Mouse (Mus musculus) urinary bladder, adult 18-20 months (tissue): ENCODE results near the gene Sorcs2.
A peak's percentile ranks its signal among the peaks of the same experiment; 100 is the strongest.

Experiments
- DNase-seq, 2 experiments: peaks; one replicate each; pipeline ENCODE4 v3.0.0; 2022; ENCODE audit warnings: low spot score in 2 of 2, mixed read lengths in 2 of 2

Gene Sorcs2

DNA sequence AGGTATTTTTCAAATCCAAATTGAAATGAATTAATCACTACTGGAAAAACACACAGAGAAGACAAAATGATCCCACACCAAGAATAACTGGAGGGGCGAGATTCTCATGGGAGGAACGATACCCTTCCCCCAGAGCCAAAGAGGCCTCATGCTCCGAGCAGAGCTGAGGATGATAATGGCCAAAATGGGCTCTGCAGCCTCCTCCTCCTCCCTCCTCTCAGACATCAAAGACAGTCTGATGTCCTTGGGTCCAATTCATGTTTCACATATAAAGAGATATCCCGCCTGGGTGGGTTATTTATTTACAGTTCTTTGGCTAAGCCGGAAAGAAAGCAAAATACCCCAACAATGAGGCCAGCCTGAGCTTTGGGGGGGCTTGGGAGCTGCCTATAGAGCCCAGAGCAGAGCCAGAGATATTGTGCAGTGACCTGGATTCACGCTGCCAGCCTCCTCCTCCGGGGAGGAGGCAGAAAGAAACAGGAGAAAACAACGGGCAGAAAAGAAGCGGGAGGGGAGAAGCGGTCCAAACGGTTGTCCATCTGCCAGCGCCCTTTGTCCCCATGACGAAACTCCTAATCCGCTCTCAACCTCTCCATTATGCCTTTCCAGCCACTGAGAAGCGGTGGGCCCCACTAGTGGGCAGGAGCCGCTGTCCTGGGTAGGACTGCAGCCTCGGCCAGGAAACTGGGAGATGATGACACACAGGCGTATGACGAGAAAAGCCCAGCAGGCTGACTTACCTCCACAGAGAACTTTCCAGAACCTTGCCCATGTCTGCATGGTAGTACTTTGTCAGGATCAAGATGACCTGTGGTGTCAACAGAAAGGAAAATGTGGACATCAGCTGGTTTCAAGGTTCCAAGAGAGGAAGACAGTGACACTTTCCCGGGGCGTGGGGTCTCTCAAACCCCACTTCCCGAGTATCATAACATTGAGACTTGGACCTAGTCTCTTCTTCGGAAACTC lies 169.3 kb downstream of the Sorcs2 start:
- DNase-seq, result no peak

GRCm38 (mm10) chr5:36226296-36226695 lies 171.6 kb downstream of the Sorcs2 start:
- DNase-seq, result no peak

- DNase-seq, result no peak
Measured at GRCm38 (mm10) chr5:36225855-36226254, 172.1 kb downstream of the Sorcs2 start.

DNA sequence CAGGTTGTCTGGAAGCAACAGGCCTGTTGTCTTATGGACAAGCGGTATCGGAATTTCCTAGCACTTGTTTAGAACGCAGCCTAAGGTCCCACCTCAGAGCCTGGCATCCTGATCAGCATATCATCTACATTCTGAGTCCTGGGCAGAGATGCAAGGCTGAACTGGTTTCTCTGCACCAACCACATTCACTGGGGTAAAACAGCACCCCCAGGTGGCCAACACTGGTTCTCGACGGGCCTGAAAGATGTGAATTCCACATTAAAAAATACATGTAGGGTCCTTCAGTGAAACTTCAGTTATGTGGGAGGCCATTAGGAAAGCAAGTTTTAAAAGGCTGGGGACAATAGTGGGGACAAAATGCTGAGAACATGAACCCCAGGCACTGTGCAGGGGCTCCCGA lies 174.2 kb downstream of the Sorcs2 start:
- DNase-seq, result peak in 1 of 2 experiments; percentile 42

GRCm38 (mm10) chr5:36220626-36221025 lies 177.3 kb downstream of the Sorcs2 start:
- no peak for DNase-seq

GRCm38 (mm10) chr5:36220105-36220504 lies 177.8 kb downstream of the Sorcs2 start:
- no peak for DNase-seq

DNA sequence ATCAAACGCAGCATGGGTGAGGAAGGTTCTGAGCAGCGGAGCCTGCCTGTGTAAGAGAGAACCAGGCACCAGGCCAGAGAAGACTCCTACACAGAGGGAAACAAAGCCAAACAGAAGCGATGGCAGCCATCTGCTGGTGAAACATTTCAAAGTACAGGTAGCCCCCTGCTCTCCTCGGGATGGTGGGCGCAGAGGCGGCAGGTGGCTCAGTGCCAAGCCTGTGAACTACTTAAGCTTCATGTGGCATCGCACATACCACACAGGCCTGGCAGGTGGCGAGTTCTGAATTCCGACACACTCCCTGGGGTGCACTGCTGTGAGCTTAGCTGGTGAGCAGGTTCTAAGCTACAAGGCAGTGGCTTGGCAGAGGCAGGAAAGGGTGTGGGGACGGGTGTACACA lies 184.6 kb downstream of the Sorcs2 start:
- no peak for DNase-seq

GRCm38 (mm10) chr5:36208803-36209202 lies 189.1 kb downstream of the Sorcs2 start:
- DNase-seq, result no peak

DNA sequence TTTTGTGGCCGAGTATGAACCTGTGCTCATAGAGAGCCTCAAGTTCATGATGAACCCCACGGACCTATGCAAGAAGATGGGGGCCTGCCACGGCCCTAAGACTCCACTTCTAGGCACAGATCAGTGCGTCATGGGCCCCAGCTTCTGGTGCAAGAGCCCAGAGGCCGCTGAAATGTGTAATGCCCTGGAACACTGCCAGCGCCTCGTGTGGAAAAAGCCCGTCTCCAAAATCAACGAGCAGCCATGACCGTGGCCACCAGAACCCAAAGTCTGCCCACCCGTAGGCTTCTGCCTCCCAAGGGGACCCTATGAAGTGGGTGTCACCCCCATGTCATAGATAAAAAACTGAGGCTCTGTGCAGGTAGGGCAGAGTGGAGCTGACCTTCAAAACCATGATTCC lies 192.5 kb downstream of the Sorcs2 start:
- DNase-seq, result no peak

DNA sequence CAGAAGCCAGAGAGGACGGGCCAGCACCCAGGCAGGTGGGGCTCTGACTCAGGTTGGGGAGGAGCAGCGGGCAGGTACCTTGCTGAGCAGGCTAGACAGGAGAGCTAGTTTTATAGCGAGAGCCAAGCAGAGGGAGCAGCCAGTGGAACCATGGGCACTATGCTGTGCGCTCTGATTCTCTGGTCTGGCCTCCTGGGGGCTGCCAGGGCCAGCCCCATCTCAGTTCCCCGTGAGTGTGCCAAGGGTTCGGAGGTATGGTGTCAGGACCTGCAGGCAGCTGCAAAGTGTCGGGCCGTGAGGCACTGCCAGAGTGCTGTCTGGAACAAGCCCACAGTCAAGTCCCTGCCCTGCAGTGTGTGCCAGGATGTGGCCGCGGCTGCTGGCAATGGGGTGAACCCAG lies 194.0 kb downstream of the Sorcs2 start, which contains the start of gene Psapl1:
TSS of gene Psapl1 (plus strand) at position 106 of the 400 bp plus-strand sequence.
- peak; percentile 61 to 74 for DNase-seq

DNA sequence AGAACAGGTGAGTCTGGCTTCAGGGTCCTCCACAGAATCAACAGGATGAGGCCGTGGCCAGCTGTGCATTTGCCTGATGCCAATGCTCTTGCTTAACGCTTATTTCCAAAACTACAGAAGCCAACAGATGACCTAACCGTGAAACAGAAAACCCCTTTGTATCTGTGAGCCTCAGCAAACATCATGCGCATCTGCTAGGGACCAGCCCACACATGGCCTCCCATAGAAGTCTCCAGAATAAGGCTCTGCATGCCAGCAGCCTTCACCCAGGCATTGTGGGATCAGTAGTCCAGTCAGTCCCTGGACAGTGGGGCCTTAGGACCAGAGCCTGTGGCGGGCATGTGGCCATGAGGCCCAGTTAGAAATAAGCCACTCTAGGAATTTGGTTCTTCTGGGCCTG lies 194.5 kb downstream of the Sorcs2 start:
- peak in 1 of 2 experiments; percentile 14 for DNase-seq

GRCm38 (mm10) chr5:36202781-36203180 lies 195.2 kb downstream of the Sorcs2 start:
- peak; percentile 63 to 75 for DNase-seq

- no peak for DNase-seq
Measured at GRCm38 (mm10) chr5:36199519-36199918, 198.4 kb downstream of the Sorcs2 start.

- DNase-seq, result no peak
Measured at GRCm38 (mm10) chr5:36195436-36195835, 202.5 kb downstream of the Sorcs2 start.

- DNase-seq, result no peak
Measured at GRCm38 (mm10) chr5:36194631-36195030, 203.3 kb downstream of the Sorcs2 start.

DNA sequence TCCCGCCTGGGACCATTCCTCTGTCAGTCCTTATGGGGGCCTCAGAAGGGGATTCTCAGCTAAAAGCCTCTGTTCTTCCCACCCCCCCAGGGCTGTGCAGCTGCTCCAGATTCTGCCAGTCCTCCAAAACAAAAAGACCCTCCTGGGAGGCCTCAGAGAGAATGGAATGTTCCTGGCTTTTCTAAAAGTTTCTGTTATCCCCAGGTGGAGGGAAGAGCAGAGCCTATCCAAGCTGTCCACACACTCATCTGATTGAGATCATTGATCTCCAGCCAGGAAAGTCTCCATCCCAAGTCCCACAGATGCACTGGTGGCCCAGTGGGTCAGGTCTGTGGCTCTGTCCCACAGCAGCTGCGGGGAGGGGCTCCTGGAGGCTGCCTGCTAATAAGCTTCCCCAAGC lies 205.3 kb downstream of the Sorcs2 start:
- no peak for DNase-seq

DNA sequence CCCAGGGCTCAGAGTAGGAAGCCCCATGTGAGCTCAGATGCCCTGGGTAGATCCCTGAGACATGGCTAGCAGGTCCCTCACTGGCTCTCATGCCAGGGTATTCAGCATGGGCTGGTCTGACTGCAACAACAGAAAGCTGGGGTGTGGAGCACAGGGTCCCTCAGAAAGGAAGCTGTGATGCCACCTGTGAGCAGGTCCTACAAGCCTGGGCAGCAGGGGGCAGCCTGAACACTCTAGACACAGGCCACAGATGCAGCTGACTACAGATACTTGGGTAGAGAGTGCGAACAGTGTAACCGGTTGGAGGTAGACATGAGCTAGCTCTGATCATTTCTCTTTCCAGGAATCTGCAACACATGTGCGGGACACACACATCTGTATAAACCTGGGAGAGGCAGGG lies 206.1 kb downstream of the Sorcs2 start:
- DNase-seq, result peak; percentile 24 to 42

DNA sequence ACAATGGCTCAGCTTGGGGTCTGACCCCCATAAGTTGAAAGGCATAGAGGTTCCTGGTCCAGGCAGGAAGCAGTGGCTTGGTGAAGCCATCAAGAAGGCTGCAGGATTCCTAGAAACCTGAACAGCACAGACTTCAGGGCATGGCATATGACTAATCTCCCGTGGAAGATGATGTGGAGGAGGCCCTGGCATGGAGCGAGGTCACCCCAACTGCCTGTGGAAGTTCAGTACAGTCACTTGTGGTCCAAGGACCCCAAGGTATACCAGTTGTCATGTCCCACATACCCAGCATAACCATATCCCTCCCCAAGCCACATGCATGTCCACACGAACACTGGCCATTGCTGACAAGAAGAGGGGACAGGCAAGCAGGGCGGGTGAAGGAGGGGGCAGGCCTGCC lies 206.7 kb downstream of the Sorcs2 start:
- no peak for DNase-seq

GRCm38 (mm10) chr5:36188310-36188709 lies 209.6 kb downstream of the Sorcs2 start:
- peak in 1 of 2 experiments; percentile 34 for DNase-seq

DNA sequence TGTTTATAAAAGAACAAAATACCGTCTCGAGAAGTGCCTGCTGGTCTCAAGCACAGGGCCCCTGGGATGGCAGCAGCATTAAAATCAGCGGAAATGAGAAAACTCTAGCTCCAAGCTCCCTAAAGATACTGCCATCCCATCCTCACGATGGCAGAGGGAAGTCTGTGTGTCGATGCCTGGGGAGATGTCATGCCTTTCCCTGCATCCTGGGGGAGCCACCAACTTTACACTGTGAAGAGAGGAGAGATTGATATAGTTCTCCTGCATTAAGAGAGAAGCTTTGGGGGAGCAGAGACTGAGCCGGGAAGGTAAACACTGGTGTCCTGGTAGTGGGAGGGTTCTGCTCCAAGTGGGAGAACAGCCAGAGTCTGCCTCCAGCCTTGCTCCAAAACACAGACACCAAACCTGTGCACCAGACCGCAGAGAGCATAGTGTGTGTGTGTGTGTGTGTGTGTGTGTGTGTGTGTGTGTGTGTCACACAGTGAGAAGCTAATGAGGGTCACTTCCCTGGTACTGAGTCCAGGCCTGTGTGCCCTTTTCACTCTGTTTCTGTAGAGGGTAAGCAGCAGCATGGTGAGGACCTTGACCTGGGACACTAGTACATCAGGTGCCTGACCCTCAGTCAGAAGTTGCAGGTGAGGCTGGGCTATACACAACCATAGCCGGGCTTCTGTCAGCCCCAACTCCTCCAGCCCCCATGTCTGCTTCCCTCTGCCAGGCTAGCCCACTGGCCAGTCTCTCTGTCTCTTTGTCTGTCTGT lies 211.5 kb downstream of the Sorcs2 start:
- no peak for DNase-seq

DNA sequence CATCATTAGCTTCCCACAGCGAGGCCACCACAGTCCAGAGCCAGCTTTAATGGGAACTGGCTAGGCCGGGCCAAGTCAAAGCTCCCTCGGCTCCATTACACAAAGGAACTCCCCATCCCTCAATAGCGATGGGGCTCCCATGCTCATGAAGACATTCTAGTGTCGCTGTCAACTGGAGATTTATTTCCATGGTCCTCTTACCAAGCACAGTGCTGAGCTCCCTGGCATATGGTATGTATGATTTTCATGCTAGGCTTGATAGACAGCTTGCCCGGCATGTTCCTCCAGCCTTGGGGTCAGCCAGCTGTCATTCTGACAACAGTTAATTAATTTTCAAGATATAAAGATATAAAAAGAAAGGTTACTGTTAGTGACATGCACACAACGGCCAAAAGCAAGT lies 215.6 kb downstream of the Sorcs2 start:
- no peak for DNase-seq

DNA sequence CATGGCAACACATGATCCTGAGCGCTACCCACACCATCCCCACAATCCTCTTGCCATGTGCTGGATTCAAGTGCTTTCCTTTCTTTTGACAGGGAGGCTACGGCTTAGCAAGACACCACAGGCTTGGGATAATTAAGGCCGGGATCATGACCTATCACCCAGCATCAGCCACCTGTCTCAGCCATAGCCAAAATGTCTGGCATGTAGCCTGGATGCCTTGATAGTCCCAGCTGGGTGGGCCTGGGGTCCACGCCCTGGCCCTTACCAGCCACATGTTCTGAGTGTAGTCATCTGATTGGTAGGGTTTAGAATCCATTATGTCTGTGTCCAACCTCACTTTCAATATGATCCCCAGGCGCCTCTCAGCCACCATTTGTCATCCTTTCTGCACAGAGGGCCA lies 218.2 kb downstream of the Sorcs2 start:
- no peak for DNase-seq

DNA sequence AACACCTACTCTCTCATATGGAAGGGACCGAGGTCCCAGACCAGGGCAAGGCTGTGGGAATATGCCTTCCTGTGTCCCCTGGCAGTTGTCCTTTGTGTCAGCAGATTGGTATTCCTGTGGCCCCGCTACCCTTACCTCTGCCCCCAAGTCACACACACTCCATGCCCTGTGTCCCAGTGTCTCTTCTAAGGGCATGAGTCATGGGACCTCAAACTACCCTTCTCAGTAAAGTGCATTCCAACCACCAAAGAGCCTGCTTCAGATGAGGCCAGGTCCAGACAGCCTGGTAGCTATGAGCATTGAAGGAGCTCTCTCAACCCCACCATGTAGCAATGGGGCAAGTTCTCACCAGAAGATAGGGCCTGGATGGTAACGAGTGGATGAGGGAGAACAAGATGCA lies 219.2 kb downstream of the Sorcs2 start:
- DNase-seq, result no peak
